Mouse (Mus musculus): Measurements from ENCODE around the gene Bcl2l12. TPM values are rescaled to one million over a fixed set of nuclear protein-coding genes. Genes with fewer than 3 reads are reported as not detected.

Bcl2l12 gene
- total and polyA plus RNA-seq, 3 experiments, result 16.6 to 24.6 TPM; not detected in 1

- TF ChIP-seq JUND (IDR thresholded peaks at IDR 0.05; ENCODE audit: low read depth, low read length), result no peak
- TF ChIP-seq NELFE (IDR thresholded peaks at IDR 0.05; ENCODE audit: low read depth, low read length), result no peak; the same call in 1 of the 2 replicates
- TF ChIP-seq CTCF (IDR thresholded peaks at IDR 0.05 in 2 of 3, conservative IDR thresholded peaks at IDR 0.05 in 1 of 3; ENCODE audit: control insufficient read depth in 1 of 3, insufficient read depth in 1 of 3, low read depth in 2 of 3, low read length in 3 of 3, poor library complexity in 1 of 3, severe bottlenecking in 1 of 3), result no peak
- no peak for TF ChIP-seq EP300 (IDR thresholded peaks at IDR 0.05; ENCODE audit: low read depth in 1 of 2, low read length in 2 of 2)
- TF ChIP-seq MYC (IDR thresholded peaks at IDR 0.05; ENCODE audit: low read depth, low read length), result peak; percentile 90
- peak; percentile 98 for TF ChIP-seq HCFC1 (IDR thresholded peaks at IDR 0.05; ENCODE audit: low read depth, low read length)
- TF ChIP-seq ZNF384 (IDR thresholded peaks at IDR 0.05; ENCODE audit: low read depth, low read length), result peak; percentile 60; the same call in 1 of the 2 replicates
- TF ChIP-seq RAD21 (IDR thresholded peaks at IDR 0.05; ENCODE audit: low read depth, low read length), result no peak
- no peak for TF ChIP-seq MAFK (IDR thresholded peaks at IDR 0.05; ENCODE audit: borderline replicate concordance, low read depth, low read length)
- TF ChIP-seq TBP (IDR thresholded peaks at IDR 0.05; ENCODE audit: low read depth, low read length), result peak; percentile 58; the same call in 1 of the 2 replicates
- peak; percentile 22; the same call in 1 of the 2 replicates for TF ChIP-seq TCF12 (IDR thresholded peaks at IDR 0.05; ENCODE audit: low read depth, low read length)
- TF ChIP-seq GABPA (IDR thresholded peaks at IDR 0.05; ENCODE audit: low read depth, low read length), result no peak
Measured at GRCm38 (mm10) chr7:45015957-45016612, 17.6 kb upstream of the Bcl2l12 start, which contains the start of gene Scaf1 (continued).

GRCm38 (mm10) chr7:45015344-45015956 lies 16.9 kb upstream of the Bcl2l12 start:
- Histone ChIP-seq H3K36me3 (ENCODE audit: control insufficient read depth in 1 of 2, insufficient read depth in 2 of 2, low read length in 2 of 2) (peaks cover 3 to 17% of the 10 kb centered on the region in 2 experiments), H3K9me3 (replicated peaks; ENCODE audit: insufficient read depth, low read length) (no peaks in the 10 kb centered on the region), H3K27me3 (ENCODE audit: control insufficient read depth in 1 of 2, insufficient read depth in 2 of 2, low read length in 2 of 2) (no peaks in the 10 kb centered on the region), H3K4me1 (ENCODE audit: control insufficient read depth in 1 of 2, insufficient read depth in 2 of 2, low read length in 2 of 2) (peaks cover 4 to 25% of the 10 kb centered on the region in 2 experiments), H3K4me3 (ENCODE audit: control insufficient read depth in 1 of 2, insufficient read depth in 1 of 2, low read depth in 2 of 2, low read length in 2 of 2) (peak overlapping the region; percentile 85 to 93), H3K79me2 (ENCODE audit: control insufficient read depth, insufficient read depth, low read length, poor library complexity) (peaks cover 16% of the 10 kb centered on the region), H3K27ac (ENCODE audit: control insufficient read depth, low read depth, low read length) (peak overlapping the region; percentile 96), H3K9ac (ENCODE audit: control insufficient read depth, low read depth, low read length, poor library complexity, severe bottlenecking) (peak overlapping the region; percentile 97)
- peak; percentile 82 for DNase-seq (ENCODE audit: low read depth, low spot score)
- TF ChIP-seq MXI1 (IDR thresholded peaks at IDR 0.05; ENCODE audit: low read depth, low read length) (no peak; the same call in 1 of the 2 replicates), MYC (IDR thresholded peaks at IDR 0.05; ENCODE audit: low read depth, low read length) (no peak), UBTF (IDR thresholded peaks at IDR 0.05; ENCODE audit: borderline replicate concordance, insufficient read depth, low read depth, low read length) (no peak), ZMIZ1 (IDR thresholded peaks at IDR 0.05; ENCODE audit: low read depth, low read length) (peak; percentile 94), RAD21 (IDR thresholded peaks at IDR 0.05; ENCODE audit: low read depth, low read length) (no peak), EP300 (IDR thresholded peaks at IDR 0.05; ENCODE audit: low read depth in 1 of 2, low read length in 2 of 2) (peak; percentile 7 to 36; a peak in 1 of 4 replicates), GABPA (IDR thresholded peaks at IDR 0.05; ENCODE audit: low read depth, low read length) (no peak), CHD1 (IDR thresholded peaks at IDR 0.05; ENCODE audit: low read depth, low read length) (no peak), GATA1 (IDR thresholded peaks at IDR 0.05; ENCODE audit: low read depth, low read length) (no peak), USF1 (IDR thresholded peaks at IDR 0.05; ENCODE audit: low read depth, low read length) (no peak), E2F4 (IDR thresholded peaks at IDR 0.05; ENCODE audit: borderline replicate concordance, low read depth, low read length) (0 out of 2 replicates have a peak, but pooled peaks have one; percentile 36), BHLHE40 (IDR thresholded peaks at IDR 0.05; ENCODE audit: borderline replicate concordance, low read depth, low read length) (no peak), MYB (IDR thresholded peaks at IDR 0.05; ENCODE audit: low read depth, low read length) (0 out of 2 replicates have a peak, but pooled peaks have one; percentile 11), SIN3A (IDR thresholded peaks at IDR 0.05; ENCODE audit: low read length) (peak; percentile 68; the same call in 1 of the 2 replicates), TAL1 (IDR thresholded peaks at IDR 0.05; ENCODE audit: low read length) (no peak), CHD2 (IDR thresholded peaks at IDR 0.05; ENCODE audit: low read length) (no peak), ZKSCAN1 (IDR thresholded peaks at IDR 0.05; ENCODE audit: low read depth, low read length) (no peak), ETS1 (IDR thresholded peaks at IDR 0.05; ENCODE audit: low read depth, low read length) (0 out of 2 replicates have a peak, but pooled peaks have one; percentile 16), KAT2A (conservative IDR thresholded peaks at IDR 0.05; ENCODE audit: low read depth, low read length) (no peak), MAX (IDR thresholded peaks at IDR 0.05; ENCODE audit: low read length) (no peak), USF2 (IDR thresholded peaks at IDR 0.05; ENCODE audit: borderline replicate concordance in 1 of 2, insufficient read depth in 1 of 2, low read depth in 1 of 2, low read length in 2 of 2) (no peak), CTCF (IDR thresholded peaks at IDR 0.05 in 2 of 3, conservative IDR thresholded peaks at IDR 0.05 in 1 of 3; ENCODE audit: control insufficient read depth in 1 of 3, insufficient read depth in 1 of 3, low read depth in 2 of 3, low read length in 3 of 3, poor library complexity in 1 of 3, severe bottlenecking in 1 of 3) (no peak), NRF1 (IDR thresholded peaks at IDR 0.05; ENCODE audit: insufficient read depth, low read depth, low read length, poor library complexity, severe bottlenecking) (no peak), NELFE (IDR thresholded peaks at IDR 0.05; ENCODE audit: low read depth, low read length) (peak; percentile 93)
